Mouse (Mus musculus) heart, embryonic 13.5 days (tissue): ENCODE results near the gene Mib2. TPM values are rescaled to one million over a fixed set of nuclear protein-coding genes. Genes with fewer than 3 reads are reported as not detected.

Experiments used
- ATAC-seq: fragments of 200-750 bp; cut with Nextera tagmentation; 2 replicates; pipeline ENCODE4 v1.8.0; 2017; ENCODE audit warnings: moderate TSS enrichment; ENCODE audit not compliant: insufficient number of reproducible peaks, low FRiP score, low TSS enrichment; ENCODE audit errors: extremely low read depth
- H3K27ac ChIP-seq: fragments of 300-500 bp; sonication (generic); replicated peaks from 2 replicates; pipeline ENCODE4 v1.5.1; 2015; ENCODE audit warnings: moderate library complexity, mild to moderate bottlenecking, inconsistent platforms
- H3K27me3 ChIP-seq: fragments of 300-500 bp; sonication (generic); replicated peaks from 2 replicates; pipeline ENCODE4 v1.6.1; 2015; ENCODE audit warnings: mild to moderate bottlenecking, inconsistent platforms
- H3K36me3 ChIP-seq: fragments of 300-500 bp; sonication (generic); 2 replicates; pipeline ENCODE4 v1.6.1; 2015; ENCODE audit warnings: mild to moderate bottlenecking, inconsistent platforms
- H3K4me1 ChIP-seq: fragments of 300-500 bp; sonication (generic); 2 replicates; pipeline ENCODE4 v1.6.1; 2015; ENCODE audit warnings: inconsistent platforms
- H3K4me2 ChIP-seq: fragments of 300-500 bp; sonication (generic); 2 replicates; pipeline ENCODE4 v1.6.1; 2015; ENCODE audit warnings: inconsistent platforms, mild to moderate bottlenecking, moderate library complexity
- H3K4me3 ChIP-seq: fragments of 300-500 bp; sonication (generic); 2 replicates; pipeline ENCODE4 v1.5.1; 2015; ENCODE audit warnings: moderate library complexity, mild to moderate bottlenecking, inconsistent platforms
- H3K9ac ChIP-seq: fragments of 300-500 bp; sonication (generic); 2 replicates; pipeline ENCODE4 v1.6.1; 2015; ENCODE audit warnings: inconsistent platforms, mild to moderate bottlenecking, moderate library complexity
- H3K9me3 ChIP-seq: fragments of 300-500 bp; sonication (generic); 2 replicates; pipeline ENCODE4 v1.6.1; 2016; ENCODE audit warnings: inconsistent platforms
- WGBS: fragments of 180-500 bp; shearing (Covaris S2); methylation state at CpG from one replicate; pipeline ENCODE4 v1.1.7; 2015; ENCODE audit warnings: mixed read lengths; 5-methylcytosine and 5-hydroxymethylcytosine counted together
- polyA plus RNA-seq: library from polyadenylated mRNA; unstranded; fragments of >200 nt; fragmentation: Nextera tagmentation; extraction: Ambion mirVana; gene quantifications from 2 replicates; pipeline ENCODE4 v1.2.1, GENCODE M21; 2015

Mib2 gene
- polyA plus RNA-seq, 1 experiment from 2014 or later: 16.9 TPM

- Histone ChIP-seq H3K9ac (no peak overlapping the region), H3K4me1 (peaks cover 17% of the 10 kb centered on the region), H3K36me3 (peaks cover 58% of the 10 kb centered on the region), H3K4me2 (no peak overlapping the region), H3K4me3 (no peak overlapping the region), H3K9me3 (no peaks in the 10 kb centered on the region), H3K27me3 (no peaks in the 10 kb centered on the region), H3K27ac (no peak overlapping the region)
- no peak for ATAC-seq
- WGBS: 88% methylated on average over 4 of the region's 4 CpGs
Observed at GRCm38 (mm10) chr4:155605132-155605531, 63.9 kb downstream of the Mib2 start.

Other genes with a start within 250 kb of the Mib2 start
- gene Tmem52, start 200.1 kb downstream of the Mib2 start, polyA plus RNA-seq: not detected in 2 replicates
- 345 and 378 TPM in 2 replicates for gene Gnb1, start 177.8 kb downstream of the Mib2 start, polyA plus RNA-seq
- gene Nadk, start 106.8 kb downstream of the Mib2 start, polyA plus RNA-seq: 45.0 and 49.3 TPM in 2 replicates
- 5.7 and 6.2 TPM in 2 replicates for gene Slc35e2, start 67.8 kb downstream of the Mib2 start, polyA plus RNA-seq
- 39.6 and 40.2 TPM in 2 replicates for gene Cdk11b, start 44.3 kb downstream of the Mib2 start, polyA plus RNA-seq
- not detected in 2 replicates for gene Gm10563, start 23.8 kb downstream of the Mib2 start, polyA plus RNA-seq
- 67.1 and 73.0 TPM in 2 replicates for gene Mmp23, start 15.8 kb downstream of the Mib2 start, polyA plus RNA-seq
- 1.1 and 1.4 TPM in 2 replicates for gene Fndc10, start 25.1 kb upstream of the Mib2 start, polyA plus RNA-seq
- gene Ssu72, start 35.6 kb upstream of the Mib2 start, polyA plus RNA-seq: 105 and 122 TPM in 2 replicates
- 0.46 and 0.51 TPM in 2 replicates for gene Tmem240, start 65.6 kb upstream of the Mib2 start, polyA plus RNA-seq
- 87.7 and 93.2 TPM in 2 replicates for gene Atad3a, start 91.9 kb upstream of the Mib2 start, polyA plus RNA-seq
- gene Vwa1, start 105.5 kb upstream of the Mib2 start, polyA plus RNA-seq: 3.5 and 3.7 TPM in 2 replicates
- 4.2 and 5.3 TPM in 2 replicates for gene Tmem88b, start 116.7 kb upstream of the Mib2 start, polyA plus RNA-seq
- not detected in 2 replicates for gene Ankrd65, start 121.2 kb upstream of the Mib2 start, polyA plus RNA-seq
- 138 and 157 TPM in 2 replicates for gene Mrpl20, start 133.7 kb upstream of the Mib2 start, polyA plus RNA-seq
- 97.1 and 113 TPM in 2 replicates for gene Ccnl2, start 143.3 kb upstream of the Mib2 start, polyA plus RNA-seq
- 126 and 144 TPM in 2 replicates for gene Aurkaip1, start 162.1 kb upstream of the Mib2 start, polyA plus RNA-seq
- gene Mxra8, start 170.5 kb upstream of the Mib2 start, polyA plus RNA-seq: 56.7 and 59.3 TPM in 2 replicates
- gene Dvl1, start 178.2 kb upstream of the Mib2 start, polyA plus RNA-seq: 2.8 and 2.9 TPM in 2 replicates
- 0.09 and 0.11 TPM in 2 replicates for gene Tas1r3, start 194.2 kb upstream of the Mib2 start, polyA plus RNA-seq
- 9.1 and 9.8 TPM in 2 replicates for gene Cptp, start 200.2 kb upstream of the Mib2 start, polyA plus RNA-seq
- gene Ints11, start 200.3 kb upstream of the Mib2 start, polyA plus RNA-seq: 36.0 and 36.4 TPM in 2 replicates
- 32.5 and 33.1 TPM in 2 replicates for gene Pusl1, start 222.6 kb upstream of the Mib2 start, polyA plus RNA-seq
- gene Acap3, start 222.6 kb upstream of the Mib2 start, polyA plus RNA-seq: 8.8 and 10.4 TPM in 2 replicates